Mouse (Mus musculus) stomach, postnatal 0 days (tissue): ENCODE data around the gene Ctnnd2. TPM values are rescaled to one million over a fixed set of nuclear protein-coding genes. Genes with fewer than 3 reads are reported as not detected.

ENCODE experiments used
- ATAC-seq: fragments of 200-750 bp; cut with Nextera tagmentation; 2 replicates; pipeline ENCODE4 v1.8.0; 2017; ENCODE audit not compliant: low FRiP score, low TSS enrichment
- DNase-seq: peaks from one replicate; pipeline ENCODE4 v3.0.0-alpha.2; 2016; ENCODE audit warnings: low spot score
- H3K27ac ChIP-seq: fragments of 300-500 bp; sonication (generic); replicated peaks from 2 replicates; pipeline ENCODE4 v1.5.1; 2014; ENCODE audit warnings: mild to moderate bottlenecking, control low read depth
- H3K27me3 ChIP-seq: fragments of 300-500 bp; sonication (generic); 2 replicates; pipeline ENCODE4 v1.6.1; 2014; ENCODE audit warnings: low read length; ENCODE audit not compliant: control insufficient read depth, insufficient read depth
- H3K36me3 ChIP-seq: fragments of 300-500 bp; sonication (generic); 2 replicates; pipeline ENCODE4 v1.6.1; 2014; ENCODE audit warnings: low read length, mixed read lengths; ENCODE audit not compliant: control insufficient read depth, insufficient read depth
- H3K4me1 ChIP-seq: fragments of 300-500 bp; sonication (generic); replicated peaks from 2 replicates; pipeline ENCODE4 v1.6.1; 2014; ENCODE audit warnings: antibody characterized with exemption; ENCODE audit not compliant: control insufficient read depth, insufficient read depth
- H3K4me2 ChIP-seq: fragments of 300-500 bp; sonication (generic); replicated peaks from 2 replicates; pipeline ENCODE4 v1.6.1; 2014; ENCODE audit warnings: low read depth, mild to moderate bottlenecking, control low read depth, moderate library complexity
- H3K4me3 ChIP-seq: fragments of 300-500 bp; sonication (generic); 2 replicates; pipeline ENCODE4 v1.5.1; 2014; ENCODE audit warnings: low read depth, low read length, control low read depth
- H3K9ac ChIP-seq: fragments of 300-500 bp; sonication (generic); 2 replicates; pipeline ENCODE4 v1.6.1; 2014; ENCODE audit warnings: mild to moderate bottlenecking, low read length, control low read depth, mixed read lengths
- H3K9me3 ChIP-seq: fragments of 300-500 bp; sonication (generic); 2 replicates; pipeline ENCODE4 v1.6.1; 2016; ENCODE audit warnings: low read length; ENCODE audit not compliant: control insufficient read depth
- CTCF ChIP-seq: IDR thresholded peaks from 2 replicates; pipeline ENCODE4 v1.5.1; 2016; ENCODE audit warnings: antibody characterized with exemption, low read depth, mild to moderate bottlenecking, moderate library complexity
- EP300 ChIP-seq: optimal IDR thresholded peaks from 2 replicates; pipeline ENCODE3; 2016; ENCODE audit warnings: antibody characterized with exemption
- WGBS: fragments of 180-500 bp; shearing (Covaris S2); extraction: QIAGEN DNeasy Blood & Tissue Kit; methylation state at CpG from one replicate; pipeline ENCODE4 v1.1.7; 2014; 5-methylcytosine and 5-hydroxymethylcytosine counted together
- polyA plus RNA-seq: library from polyadenylated mRNA; unstranded; fragments of >200 nt; fragmentation: Nextera tagmentation; extraction: Ambion mirVana; gene quantifications from 2 replicates; pipeline ENCODE4 v1.2.1, GENCODE M21; 2015

Ctnnd2 gene
- polyA plus RNA-seq, 1 experiment from 2014 or later: 0.53 TPM

DNA sequence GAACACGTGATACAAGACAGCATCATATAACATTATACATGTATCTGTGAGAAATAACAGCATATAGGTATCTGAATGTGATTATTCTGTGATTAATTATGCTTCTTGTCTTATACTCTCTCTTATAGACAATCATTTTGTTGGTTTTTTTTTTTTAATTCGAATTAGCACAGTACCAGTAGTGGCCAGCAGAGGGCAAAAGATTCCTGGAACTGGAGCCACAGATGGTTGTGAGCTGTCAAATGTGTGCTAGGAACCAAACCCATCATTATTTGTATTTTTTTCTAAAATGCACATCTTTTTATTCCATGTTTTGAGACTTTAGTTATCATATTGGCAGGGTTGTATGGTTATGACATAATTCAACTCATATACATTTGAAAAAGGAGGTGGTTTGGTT is 130.4 kb downstream of the Ctnnd2 start:
- no peak overlapping the region for H3K4me3 ChIP-seq
- no peaks in the 10 kb centered on the region for H3K27me3 ChIP-seq
- WGBS: 67% methylated on average over 2 of the region's 2 CpGs
- DNase-seq: no peak
- H3K27ac ChIP-seq: no peak overlapping the region
- H3K36me3 ChIP-seq: no peaks in the 10 kb centered on the region
- no peak for ATAC-seq
- H3K4me1 ChIP-seq: no peaks in the 10 kb centered on the region
- H3K9me3 ChIP-seq: no peaks in the 10 kb centered on the region
- TF ChIP-seq CTCF (peak; percentile 50), EP300 (no peak)
- H3K4me2 ChIP-seq: no peak overlapping the region
- no peak overlapping the region for H3K9ac ChIP-seq

DNA sequence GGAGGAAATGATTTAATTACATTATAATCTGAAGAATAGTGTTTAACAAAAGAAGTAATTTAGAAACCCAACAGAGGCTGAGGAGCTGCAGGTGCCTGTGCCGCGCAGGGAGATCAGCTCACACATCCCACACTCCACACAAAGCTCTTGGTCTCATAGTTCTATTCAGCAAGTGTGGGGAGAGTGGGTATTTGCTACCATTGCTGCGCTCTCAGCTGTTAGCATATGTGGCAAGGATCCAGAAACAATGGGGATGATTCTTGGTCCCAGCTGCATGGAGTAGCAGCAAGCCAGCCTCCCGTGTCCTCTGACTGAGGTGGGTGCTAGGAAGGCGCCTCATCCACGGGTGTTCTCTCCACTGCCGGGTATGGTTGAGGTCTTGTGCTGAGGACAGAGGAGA is 134.0 kb downstream of the Ctnnd2 start:
- ATAC-seq: no peak
- DNase-seq: no peak
- Histone ChIP-seq H3K4me3 (no peak overlapping the region), H3K36me3 (no peaks in the 10 kb centered on the region), H3K4me2 (no peak overlapping the region), H3K9me3 (no peaks in the 10 kb centered on the region), H3K27ac (no peak overlapping the region), H3K9ac (no peak overlapping the region), H3K27me3 (no peaks in the 10 kb centered on the region), H3K4me1 (no peaks in the 10 kb centered on the region)
- 91% methylated on average over 7 of the region's 7 CpGs for WGBS
- TF ChIP-seq CTCF: no peak
- no peak for TF ChIP-seq EP300

DNA sequence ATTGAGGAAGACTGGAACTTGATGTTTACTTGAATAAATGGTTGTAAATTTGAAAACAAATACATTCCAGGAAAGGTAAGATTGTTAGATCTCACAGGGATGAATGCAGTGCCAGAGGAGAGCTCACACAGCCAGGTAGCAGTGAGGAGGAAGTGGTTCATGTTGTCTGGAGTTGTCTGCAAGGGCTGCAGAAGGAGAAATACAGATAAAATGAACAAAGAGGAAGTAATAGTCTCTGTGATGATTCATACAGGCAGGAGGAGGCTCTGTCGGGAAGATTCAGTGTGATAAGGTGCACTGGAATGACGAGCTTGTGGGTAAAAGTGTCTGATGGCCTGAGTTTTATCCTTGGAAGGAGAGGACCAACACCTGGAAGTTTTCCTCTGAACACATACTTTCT is 150.2 kb downstream of the Ctnnd2 start:
- TF ChIP-seq EP300 (no peak), CTCF (no peak)
- Histone ChIP-seq H3K27ac (no peak overlapping the region), H3K4me1 (no peaks in the 10 kb centered on the region), H3K9ac (no peak overlapping the region), H3K4me3 (no peak overlapping the region), H3K9me3 (no peaks in the 10 kb centered on the region), H3K36me3 (no peaks in the 10 kb centered on the region), H3K27me3 (no peaks in the 10 kb centered on the region), H3K4me2 (no peak overlapping the region)
- ATAC-seq: no peak
- WGBS: 52% methylated on average over 2 of the region's 2 CpGs
- DNase-seq: no peak

DNA sequence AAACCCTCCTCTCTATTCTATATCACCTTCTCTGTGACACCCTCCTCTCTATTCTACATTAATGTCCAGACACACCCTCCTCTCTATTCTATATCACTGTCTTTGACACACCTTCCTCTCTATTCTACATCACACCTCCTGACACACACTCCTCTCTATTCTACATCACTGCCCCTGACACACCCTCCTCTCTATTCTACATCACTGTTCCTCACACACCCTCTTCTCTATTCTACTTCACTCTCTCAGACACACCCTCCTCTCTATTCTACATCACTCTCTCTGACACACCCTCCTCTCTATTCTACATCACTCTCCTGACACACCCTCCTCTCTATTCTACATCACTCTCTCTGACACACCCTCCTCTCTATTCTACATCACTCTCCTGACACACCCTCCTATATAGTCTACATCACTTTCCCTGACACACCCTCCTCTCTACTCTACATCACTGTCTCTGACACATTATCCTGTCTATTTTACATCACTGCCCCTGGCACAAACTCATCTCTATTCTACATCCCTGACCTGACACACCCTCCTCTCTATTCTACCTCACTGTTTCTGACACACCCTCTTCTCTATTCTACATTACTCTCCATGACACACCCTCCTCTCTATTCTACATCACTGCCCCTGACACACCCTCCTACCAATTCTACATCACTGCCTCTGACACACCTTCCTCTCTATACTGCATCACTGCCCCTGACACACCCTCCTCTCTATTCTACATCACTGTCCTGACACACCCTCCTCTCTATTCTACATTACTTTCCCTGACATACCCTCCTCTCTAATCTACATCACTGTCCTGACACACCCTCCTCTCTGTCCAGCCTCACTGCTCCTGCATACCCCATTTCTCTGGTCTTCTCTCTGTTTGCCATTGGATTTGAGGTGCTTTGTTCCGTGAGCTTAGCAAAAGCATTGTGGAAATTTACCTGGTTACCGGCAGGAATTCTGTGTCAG is 161.2 kb downstream of the Ctnnd2 start:
- no peak overlapping the region for H3K9ac ChIP-seq
- no peak overlapping the region for H3K27ac ChIP-seq
- no peaks in the 10 kb centered on the region for H3K36me3 ChIP-seq
- no peak overlapping the region for H3K4me2 ChIP-seq
- TF ChIP-seq EP300: no peak
- no peak for TF ChIP-seq CTCF
- no peak overlapping the region for H3K4me3 ChIP-seq
- H3K27me3 ChIP-seq: no peaks in the 10 kb centered on the region
- H3K4me1 ChIP-seq: no peaks in the 10 kb centered on the region
- 65% methylated on average over 2 of the region's 2 CpGs for WGBS
- DNase-seq (no peak), ATAC-seq (no peak)
- no peaks in the 10 kb centered on the region for H3K9me3 ChIP-seq

DNA sequence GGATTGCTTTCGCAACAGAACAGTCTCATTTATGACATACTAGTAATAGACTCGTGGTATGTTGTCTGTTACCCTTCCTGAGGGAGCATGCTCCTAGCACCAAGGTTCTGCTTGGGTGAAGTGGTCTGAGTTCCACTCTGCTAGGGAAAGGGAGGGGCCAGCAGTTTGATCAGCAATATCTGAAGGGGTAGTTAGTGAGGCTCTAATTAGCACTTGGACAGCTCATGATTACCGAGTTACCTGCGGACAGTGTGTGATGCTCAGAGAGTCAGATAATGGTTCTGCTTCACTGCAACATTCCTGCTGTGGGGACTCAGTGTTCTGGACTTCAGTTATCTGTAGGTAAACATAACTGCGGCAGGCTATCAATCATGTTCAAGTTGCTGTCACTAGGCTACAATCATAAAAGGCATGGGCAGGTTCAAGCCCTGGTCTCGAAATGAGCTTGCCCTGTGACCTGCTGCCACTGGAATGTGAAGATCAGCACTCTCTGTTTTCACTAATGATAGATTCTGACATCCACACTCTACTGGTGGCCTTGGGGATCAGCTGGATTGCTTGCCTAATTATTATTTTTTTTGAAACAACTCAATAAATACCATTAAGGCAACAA is 166.3 kb downstream of the Ctnnd2 start:
- no peaks in the 10 kb centered on the region for H3K9me3 ChIP-seq
- H3K36me3 ChIP-seq: no peaks in the 10 kb centered on the region
- H3K27me3 ChIP-seq: no peaks in the 10 kb centered on the region
- ATAC-seq (peak; percentile 24; the same call in 1 of the 2 replicates), DNase-seq (no peak)
- no peak for TF ChIP-seq CTCF
- no peak overlapping the region for H3K4me2 ChIP-seq
- H3K9ac ChIP-seq: no peak overlapping the region
- no peak overlapping the region for H3K4me3 ChIP-seq
- WGBS: 42% methylated on average over 6 of the region's 6 CpGs
- no peaks in the 10 kb centered on the region for H3K4me1 ChIP-seq
- H3K27ac ChIP-seq: no peak overlapping the region

DNA sequence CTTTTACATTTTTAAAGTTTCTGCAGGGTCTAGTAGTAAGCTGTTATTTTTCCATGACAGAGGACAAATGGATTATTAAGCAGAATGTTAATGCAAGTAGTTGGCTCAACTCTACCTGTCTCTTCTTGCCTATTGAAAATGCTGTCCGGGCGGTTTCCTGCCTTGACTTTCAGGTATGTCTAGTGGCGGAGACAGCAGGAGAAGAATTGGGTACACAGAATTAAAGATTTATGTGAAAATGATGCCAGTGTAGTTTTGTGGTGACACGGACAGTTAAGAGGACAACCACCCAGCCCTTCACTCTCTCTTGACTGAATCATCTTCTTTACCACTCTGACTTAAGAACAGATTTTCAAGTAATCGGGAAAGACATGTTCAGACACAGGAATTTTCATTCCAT is 173.4 kb downstream of the Ctnnd2 start:
- DNase-seq: no peak
- Histone ChIP-seq H3K36me3 (no peaks in the 10 kb centered on the region), H3K27ac (no peak overlapping the region), H3K4me1 (no peaks in the 10 kb centered on the region), H3K9me3 (no peaks in the 10 kb centered on the region), H3K4me2 (no peak overlapping the region), H3K9ac (no peak overlapping the region), H3K4me3 (no peak overlapping the region), H3K27me3 (no peaks in the 10 kb centered on the region)
- ATAC-seq: no peak
- peak; percentile 48 for TF ChIP-seq EP300
- no peak for TF ChIP-seq CTCF
- WGBS: 82% methylated on average over 5 of the region's 5 CpGs
